Mouse (Mus musculus): Measurements from ENCODE around the gene N4bp3.
"Not testable (repeated sequence)": the region's sequence is repeated elsewhere in the genome, so short reads cannot be mapped to it uniquely, and the experiment has no call there.

The N4bp3 gene

DNA sequence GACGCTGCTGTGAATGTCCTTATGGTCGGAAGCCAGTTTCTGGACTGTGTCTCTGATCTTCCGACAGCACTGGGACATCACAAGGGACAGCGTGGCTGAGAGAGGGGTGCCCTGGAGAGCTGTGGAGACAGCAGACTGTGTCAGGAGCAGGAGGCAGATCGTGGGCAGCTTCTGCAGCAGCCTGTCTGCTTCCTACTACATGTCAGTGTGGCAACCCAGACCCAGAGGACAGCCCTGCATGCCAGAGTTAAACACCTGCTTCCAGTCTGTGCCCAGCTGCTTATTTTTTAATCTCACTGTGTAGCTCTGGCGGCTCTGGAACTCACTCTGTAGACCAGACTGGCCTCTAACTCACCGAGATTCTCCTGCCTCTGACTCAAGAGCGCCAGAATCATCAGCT is 22.7 kb downstream of the N4bp3 start:
- DNase-seq (ENCODE audit: low read depth), result no peak

DNA sequence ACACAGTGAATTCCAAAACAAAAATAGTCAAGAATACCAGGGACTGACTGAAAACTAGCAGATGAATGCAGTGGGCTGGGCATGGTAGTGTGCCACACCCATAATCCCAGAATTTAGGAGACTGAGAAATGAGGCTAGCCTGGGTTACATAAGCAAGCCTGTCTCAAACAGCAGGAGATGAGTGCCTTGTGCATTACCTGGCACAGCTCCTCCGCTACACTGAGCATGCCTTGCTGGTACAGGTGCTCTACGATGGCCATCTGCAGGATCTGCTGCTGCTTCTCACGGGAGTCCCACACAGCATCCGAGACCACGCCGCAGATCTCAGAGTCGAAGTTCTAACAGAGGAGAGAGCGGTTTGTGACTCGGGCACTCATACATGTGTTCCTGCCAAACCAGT is 23.2 kb downstream of the N4bp3 start:
- no peak for DNase-seq (ENCODE audit: low read depth)

DNA sequence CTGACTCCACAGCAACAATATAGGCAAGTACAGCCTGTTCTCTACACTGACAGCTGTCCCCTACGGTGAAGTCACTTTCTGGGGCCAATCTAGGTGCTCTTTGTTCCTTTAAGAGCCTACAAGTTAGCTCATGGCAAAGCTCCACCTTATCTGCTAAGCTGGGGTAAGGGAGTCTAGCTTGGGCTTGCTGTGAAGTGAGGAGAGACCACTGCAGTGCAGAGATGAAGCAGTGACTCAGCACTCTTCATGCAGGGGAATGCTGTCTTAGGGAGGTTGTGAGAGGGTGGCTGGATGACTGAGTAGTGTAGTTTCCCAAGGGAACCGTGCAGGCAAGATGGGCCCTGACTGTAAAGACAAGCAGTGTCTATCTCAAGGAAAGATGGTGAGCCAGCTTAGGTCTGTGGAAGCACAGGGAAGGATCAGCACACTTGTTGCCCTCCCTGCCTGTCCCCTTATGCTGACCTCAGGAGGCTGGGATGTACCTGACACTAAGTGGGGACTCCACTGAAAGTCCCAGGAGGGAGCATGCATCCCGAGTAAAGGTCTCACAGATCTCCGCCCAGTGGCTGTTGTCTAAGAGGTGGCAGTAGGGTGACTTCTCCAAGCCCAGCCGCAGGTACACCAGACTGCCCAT is 25.3 kb downstream of the N4bp3 start:
- DNase-seq (ENCODE audit: low read depth), result no peak

DNA sequence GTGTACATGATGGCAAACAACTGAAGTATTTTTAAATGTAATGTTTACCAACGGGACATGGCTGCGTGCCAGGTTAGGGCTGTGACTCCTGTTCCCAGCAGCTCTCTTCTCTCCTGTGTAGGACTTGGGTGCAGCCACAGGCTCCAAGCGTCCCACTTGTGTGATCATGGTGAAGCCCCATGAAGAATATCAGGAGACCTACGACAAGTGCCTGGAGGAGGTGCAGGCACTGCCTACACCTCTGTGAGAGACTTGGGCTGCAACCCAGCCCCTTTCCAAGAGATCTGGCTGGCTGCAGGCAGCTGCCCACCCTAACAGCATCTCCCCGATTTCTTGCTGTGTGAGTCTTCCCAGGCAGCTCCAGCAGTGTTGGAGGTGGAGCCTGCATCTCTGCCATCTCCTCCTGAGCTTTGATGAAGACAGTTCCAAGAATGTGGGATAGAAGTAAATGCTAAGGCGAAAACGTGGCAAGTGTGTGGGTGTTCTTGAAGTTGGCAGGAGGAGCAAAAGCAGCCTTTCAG is 27.6 kb downstream of the N4bp3 start:
- DNase-seq (ENCODE audit: low read depth), result no peak

DNA sequence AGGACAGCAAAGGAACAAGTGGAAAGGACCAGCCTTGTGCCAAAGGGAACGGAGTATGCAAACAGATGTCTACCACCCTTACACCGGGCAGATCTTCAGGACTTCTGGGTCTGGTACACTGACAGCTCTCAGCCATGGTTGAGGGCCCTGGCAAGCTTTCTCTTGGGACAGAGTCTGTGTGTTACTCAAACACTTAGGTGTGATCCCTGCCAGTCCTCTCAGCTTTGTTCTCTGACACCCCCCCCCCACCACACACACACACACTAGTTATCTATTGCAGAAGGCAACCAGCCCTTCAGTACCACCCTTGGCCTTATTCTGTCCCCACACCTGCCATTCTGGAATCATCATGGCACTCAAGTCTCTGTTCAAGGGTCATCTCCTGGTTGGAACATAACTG is 28.9 kb downstream of the N4bp3 start:
- DNase-seq (ENCODE audit: low read depth), result no peak

DNA sequence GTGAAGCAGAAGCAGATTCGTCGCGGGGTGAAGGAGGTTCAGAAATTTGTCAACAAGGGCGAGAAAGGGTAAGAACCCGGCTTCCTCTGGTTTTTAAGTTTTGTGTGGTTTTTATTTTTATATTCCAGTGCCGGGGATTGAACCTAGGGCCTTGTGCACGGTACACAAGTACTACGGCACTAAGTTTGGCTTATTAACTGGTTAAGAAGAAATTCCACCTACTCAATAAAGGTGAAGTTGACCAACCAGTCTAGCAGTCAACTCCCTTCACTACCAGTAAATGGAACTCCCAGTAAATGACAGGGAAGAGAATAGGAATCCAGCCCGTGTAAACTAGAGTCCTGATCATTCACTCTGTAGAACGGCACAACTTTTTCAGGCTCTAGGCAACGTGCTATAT is 30.6 kb downstream of the N4bp3 start:
- no peak for DNase-seq (ENCODE audit: low read depth)

DNA sequence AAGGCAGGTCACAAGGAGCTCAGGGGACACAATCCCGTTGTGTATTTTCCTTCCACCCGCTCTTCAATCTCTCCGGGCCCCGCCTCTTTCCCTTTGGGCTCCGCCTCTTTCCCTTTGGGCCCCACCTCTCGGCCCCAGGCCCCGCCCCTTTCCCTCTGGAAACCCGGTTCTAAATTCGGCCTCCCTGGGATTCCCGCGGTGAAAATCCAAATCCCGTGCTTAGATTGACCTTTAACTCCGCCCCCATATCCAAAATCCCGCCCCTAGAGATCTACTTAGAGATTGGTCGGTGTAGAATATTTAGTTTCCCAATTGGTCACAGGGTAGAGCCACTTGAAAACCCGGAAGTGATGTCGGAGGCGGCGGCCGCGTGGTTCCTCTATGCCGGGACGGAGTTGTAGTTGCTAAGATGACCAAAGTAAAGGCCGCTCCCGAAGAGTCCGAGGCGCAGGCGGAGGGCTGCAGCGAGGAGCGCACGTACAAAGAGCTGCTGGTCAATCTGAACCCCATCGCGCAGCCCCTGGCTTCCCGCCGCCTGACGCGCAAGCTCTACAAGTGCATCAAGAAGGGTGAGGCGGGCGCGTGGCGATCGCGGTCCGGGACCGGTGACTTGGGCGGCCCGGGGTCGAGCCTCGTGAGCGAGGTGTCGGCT is 31.1 kb downstream of the N4bp3 start, which contains the start of gene Nhp2:
Nhp2 (plus strand) TSS at position 327 of the 652 bp plus-strand sequence.
- DNase-seq (ENCODE audit: low read depth), result peak; percentile 96

DNA sequence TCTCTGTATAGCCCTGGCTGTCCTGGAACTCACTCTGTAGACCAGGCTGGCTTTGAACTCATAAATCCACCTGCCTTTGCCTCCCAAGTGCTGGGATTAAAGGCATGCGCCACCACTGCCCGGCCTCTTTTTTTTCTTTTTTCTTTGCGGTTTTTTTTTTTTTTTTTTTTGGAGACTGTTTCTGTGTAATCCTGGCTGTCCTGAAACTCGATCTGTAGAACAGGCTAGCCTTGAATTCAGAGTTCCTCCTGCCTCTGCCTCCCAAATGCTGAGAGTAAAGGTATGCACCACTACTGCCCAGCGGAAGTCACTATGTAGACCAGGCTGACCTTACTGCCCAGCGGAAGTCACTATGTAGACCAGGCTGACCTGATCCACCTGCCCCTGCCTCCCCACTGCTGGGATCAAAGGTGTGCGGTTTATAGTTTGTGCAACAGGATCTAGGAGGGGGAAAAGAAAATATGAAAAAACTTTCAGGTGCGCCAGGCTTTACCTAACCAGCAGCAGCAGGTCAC is 31.7 kb downstream of the N4bp3 start:
- DNase-seq (ENCODE audit: low read depth), result no peak

DNA sequence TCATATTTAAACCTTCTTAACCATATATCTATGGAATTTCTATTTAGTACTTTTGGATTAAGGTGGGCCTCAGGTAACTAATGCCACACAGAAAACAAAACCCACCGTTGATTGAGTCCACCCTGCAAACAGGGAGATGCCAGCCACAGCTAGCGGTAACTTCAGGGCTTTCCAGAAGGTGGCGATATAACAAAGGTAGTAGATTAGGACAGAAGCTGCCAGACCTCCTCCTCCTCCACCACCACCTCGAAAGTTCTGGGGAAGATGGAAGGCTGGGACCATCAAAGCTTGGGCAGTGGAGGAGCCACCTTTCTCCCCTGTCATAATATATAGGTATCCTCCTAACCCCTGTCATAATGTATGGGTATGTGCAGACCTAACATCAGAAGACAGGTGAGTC is 32.9 kb downstream of the N4bp3 start:
- DNase-seq (ENCODE audit: low read depth), result peak; percentile 35

DNA sequence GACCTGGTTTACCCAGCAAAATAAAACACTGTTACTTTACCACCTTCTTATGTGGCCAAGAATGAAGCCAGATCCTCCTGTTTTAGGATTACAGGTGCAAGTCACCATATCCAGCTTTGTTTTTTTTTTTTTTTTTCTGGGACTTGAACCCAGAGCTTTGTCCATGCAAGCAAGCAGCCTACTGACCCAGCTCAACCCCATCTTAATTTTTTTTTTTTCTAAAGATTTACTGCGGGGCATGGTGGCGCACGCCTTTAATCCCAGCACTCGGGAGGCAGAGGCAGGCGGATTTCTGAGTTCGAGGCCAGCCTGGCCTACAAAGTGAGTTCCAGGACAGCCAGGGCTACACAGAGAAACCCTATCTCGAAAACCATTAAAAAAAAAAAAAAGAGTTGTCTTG is 34.5 kb downstream of the N4bp3 start:
- DNase-seq (ENCODE audit: low read depth), result not testable (repeated sequence)

DNA sequence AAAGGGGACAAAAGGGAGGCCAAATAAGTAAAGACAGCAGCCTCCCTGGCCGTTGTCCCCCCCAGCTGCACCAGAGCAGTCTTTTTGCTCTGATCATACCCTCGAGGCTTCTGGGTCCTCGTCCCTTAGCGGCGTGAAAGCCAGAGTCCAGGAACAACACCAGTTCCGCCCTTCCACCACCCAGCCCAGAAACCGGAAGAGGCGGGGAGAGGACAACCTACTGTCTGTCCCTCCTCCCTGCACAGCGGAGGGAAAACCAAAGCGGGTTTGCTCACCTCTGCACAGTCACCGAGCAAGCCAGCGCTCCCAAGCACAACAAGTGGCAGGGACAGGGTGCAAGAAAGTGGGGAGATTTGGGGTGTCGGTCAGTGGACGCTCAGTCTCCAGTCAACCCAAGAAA is 35.0 kb downstream of the N4bp3 start:
- peak; percentile 49 for DNase-seq (ENCODE audit: low read depth)

DNA sequence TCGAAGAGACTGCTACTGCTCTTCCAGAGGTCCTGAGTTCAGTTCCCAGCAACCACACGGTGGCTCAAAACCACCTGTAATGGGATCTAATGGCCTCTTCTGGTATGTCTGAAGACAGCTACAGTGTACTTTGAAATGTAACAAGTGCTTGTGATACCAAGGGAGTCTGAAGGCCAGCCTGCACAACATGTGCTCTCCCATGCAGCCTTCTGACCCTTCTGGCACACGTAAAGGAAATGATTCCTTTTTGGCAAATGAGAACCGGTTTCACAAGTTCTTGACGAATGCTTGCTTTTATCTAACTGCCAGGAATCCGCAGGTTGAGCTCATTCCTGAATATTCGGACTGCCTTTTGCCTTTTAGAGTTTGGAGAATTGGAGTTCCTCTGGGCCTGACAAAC is 35.5 kb downstream of the N4bp3 start:
- peak; percentile 29 for DNase-seq (ENCODE audit: low read depth)

DNA sequence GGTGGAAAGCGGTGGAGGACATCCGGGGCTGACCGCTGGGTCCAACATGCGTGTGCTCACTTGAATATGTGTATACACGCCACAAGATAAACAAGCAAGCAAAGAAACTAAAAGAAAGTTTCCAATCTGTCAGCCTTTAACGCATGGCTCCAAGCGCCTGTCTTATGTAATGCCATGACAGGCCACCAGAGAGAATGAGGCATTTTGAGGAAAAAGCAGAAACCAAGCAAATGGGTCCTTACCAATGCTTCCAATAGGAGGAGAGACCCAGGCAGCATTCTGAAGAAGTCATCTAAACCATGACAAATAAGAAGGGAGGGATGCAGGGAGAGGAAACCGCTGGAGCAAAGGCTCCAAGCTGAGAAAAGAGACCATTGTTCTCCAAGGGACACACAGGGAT is 36.4 kb downstream of the N4bp3 start:
- no peak for DNase-seq (ENCODE audit: low read depth)

DNA sequence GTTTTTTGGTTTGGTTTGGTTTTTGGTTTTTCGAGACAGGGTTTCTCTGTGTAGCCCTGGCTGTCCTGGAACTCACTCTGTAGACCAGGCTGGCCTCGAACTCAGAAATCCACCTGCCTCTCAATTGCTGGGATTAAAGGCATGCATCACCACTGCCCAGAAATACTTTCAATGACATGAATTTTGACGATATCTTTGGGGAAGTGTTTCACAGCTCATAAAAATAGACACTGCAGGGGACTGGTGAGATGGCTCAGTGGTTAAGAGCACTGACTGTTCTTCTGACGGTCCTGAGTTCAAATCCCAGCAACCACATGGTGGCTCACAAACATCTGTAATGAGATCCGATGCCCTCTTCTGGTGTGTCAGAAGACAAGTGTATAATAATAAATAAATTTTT is 40.7 kb downstream of the N4bp3 start:
- not testable (repeated sequence) for DNase-seq (ENCODE audit: low read depth)

DNA sequence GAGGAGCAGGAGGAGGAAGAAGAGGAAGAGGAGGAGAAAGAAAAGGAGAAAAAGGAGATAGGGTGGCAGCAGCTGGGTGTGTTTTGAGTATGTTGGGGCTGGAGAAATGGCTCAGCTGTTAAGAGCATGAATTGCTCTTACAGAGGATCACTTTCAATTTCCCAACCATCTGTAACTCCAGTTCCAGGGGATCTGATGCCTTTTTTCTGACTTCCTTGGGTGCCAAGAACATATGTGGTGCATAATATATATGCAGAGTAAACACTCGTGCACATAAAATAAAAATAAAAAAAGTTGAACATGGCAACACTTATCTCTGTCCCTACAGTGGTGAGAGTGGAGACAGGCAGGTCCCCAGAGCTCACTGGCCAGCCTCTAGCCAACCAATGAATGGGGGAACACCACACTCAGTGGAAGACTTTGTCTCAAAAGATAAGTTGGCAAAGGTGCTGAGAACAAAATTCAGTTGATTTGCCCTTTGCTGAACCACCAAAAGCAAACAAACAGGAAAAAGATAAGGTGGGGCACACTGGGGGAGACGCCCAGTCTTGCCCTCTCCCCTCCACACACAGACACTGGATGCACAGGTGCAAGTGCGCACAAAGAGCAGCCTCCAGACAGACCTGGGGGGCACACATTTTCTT is 41.3 kb downstream of the N4bp3 start:
- no peak for DNase-seq (ENCODE audit: low read depth)

DNA sequence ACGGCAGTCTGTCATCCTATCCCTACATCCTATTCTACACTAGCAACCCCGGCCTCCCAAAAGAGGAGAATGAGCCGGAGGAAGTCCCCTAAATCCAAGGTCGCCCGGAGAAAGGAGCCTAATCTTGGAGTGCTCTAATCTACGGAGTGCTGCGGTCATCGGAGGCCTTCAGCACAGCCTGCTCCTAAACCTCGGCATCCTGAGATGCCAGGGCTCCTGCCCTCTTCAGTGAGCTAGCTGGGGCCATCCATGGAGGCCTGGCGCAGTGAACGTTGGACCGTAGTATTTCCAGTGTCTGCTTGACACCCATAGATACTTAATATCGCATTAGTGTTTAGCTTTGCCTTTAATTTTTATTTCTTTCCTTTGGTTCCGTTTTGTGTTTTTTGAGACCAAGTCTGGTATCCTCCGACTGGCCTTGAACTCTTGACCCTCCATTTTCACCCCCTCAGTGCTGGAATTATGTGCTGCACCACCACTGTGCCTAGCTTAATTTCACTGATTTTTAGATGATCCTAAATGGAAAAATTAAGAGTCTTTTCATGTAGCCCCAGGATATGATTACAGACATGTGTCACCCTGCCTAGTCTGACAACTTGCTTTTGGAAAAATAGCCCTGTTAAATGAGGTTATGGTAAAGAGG is 43.4 kb downstream of the N4bp3 start:
- no peak for DNase-seq (ENCODE audit: low read depth)

DNA sequence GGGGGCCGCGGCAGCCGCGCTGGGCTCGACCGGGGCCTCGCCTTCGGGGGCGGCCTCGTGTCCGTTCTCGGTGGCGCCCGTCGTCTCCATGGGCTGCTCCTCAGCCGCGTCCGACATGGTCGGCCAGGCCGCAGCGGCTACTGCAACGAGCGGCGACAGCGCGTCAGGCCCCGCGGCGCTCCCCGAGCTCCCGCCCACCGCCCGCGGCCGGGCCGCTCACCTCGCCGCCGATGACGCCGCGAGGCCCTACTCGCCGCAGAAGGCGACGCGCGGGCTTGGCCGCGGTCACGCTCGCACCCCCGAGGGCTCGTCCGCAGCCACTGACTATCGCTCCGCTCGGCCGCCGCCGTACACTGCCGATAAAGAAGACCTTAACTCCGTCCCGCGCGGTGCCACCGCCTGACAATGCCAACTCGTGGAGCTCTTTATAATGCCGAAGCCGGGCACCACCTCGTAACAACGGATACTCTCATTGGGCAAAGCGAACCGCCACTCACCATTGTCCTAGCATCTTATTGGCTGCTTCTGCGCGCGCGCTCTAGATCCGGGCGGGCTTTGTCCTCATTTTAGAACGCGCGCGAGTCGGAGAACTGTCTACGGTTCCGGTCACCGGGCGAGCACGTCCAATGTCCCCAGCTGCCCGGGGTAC is 44.1 kb downstream of the N4bp3 start, which contains the start of gene Hnrnpab:
Hnrnpab (minus strand) TSS at position 401 of the 649 bp plus-strand sequence.
- DNase-seq (ENCODE audit: low read depth), result peak; percentile 83

DNA sequence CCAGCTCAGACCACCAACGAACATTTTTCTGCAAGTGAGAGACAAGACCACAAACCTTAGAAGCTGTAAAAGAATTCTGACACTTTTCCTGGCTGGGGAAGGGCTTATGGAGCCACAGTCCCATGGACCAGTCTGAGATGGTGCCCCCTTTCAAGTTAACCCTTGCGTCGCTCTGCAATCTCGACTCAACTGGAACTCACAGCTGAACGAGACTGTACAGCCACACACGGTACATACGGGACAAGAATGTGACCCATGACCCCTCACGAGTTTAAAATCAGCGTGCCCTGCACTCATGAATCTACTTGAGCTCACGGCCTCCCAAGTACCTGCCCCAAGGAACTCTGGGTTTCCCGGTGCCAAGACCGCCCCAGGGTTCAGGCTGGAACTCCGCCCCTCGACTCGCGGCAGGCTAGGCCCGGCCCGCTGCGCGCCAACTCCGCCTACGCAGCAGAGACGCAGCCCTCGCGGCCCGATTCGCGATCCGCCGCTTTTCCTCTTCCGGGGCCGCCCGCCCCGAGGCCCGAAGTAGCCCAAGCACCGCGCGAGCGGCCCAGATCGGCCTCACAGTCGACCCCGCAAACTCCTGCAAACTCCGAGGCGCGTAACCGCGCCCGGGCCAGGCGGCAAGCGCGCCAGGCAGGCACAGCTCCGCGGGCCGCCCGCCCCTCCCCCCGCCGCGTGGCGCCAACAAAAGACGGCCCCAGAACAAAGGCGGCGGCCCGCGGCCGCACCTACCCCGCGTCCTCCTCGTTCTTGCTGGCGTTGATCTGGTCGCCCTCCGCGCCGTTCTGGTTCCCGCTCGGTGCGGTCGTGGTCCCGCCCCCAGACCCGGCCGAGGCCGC is 44.8 kb downstream of the N4bp3 start:
- DNase-seq (ENCODE audit: low read depth), result peak; percentile 56

DNA sequence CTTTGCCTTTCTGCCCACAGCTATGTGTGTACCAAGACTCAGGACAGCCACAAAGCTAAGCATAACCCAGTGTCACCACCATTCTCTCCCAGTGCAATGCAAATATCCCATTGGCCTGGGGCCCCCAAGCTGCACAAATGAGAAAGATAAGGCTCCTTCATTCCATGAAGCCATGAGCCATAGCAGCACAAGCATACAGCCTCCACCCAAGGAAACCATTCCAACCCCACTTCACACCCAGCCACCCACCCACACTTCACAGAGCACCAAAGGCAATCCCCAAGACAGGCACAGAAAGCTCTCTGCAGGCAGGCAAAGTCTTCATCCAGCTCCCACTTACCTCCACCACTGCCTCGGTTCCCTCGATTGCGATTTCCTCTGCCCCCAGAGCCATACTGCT is 48.4 kb downstream of the N4bp3 start:
- DNase-seq (ENCODE audit: low read depth), result no peak

DNA sequence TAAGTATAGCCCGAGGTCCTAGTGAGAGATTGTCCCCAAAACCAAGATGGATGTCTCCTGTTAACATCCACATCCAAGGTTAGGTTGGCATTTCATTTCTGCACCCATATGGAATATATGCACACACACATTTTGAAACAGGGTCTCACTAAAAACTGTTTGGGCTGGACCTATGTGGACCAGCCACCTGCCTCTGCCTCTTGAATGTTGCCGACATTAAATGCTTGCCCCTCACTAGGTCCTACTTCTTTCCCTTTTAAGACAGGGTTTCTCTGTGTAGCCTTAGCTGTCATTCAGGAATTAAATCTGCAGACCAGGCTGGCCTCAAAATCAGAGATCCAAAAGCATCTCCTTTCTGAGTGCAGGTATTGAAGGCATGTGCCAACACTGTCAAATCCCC is 53.1 kb downstream of the N4bp3 start:
- DNase-seq (ENCODE audit: low read depth), result no peak
